Mouse (Mus musculus) kidney, adult 9 months (tissue): ENCODE measurements around the gene Vmn1r56.
"Not testable (repeated sequence)": the region's sequence is repeated elsewhere in the genome, so short reads cannot be mapped to it uniquely, and the experiment has no call there.

Experiments used
- DNase-seq: peaks from one replicate; pipeline ENCODE4 v3.0.0; 2022

The Vmn1r56 gene

GRCm38 (mm10) chr7:5196647-5197046, at the start of gene Vmn1r56:
Vmn1r56 (minus strand) TSS chr7:5196747.
- not testable (repeated sequence) for DNase-seq

- DNase-seq, result not testable (repeated sequence)
Observed at GRCm38 (mm10) chr7:5218193-5218592, 21.6 kb upstream of the Vmn1r56 start, which contains the start of gene Vmn1r57. Vmn1r57 (plus strand) TSS chr7:5218493.

- DNase-seq, result not testable (repeated sequence)
Observed at GRCm38 (mm10) chr7:5149570-5149969, 47.0 kb downstream of the Vmn1r56 start, which contains the start of gene Vmn1r55. Vmn1r55 (minus strand) TSS chr7:5149670.
